Mouse (Mus musculus) lung, adult 2 months (tissue): ENCODE measurements at regions not wholly inside any gene's neighbourhood (a gene's known extent, or its start where the extent isn't known, plus 50 kb on each side); places are given as distances from the start of the nearest gene placed in this dataset.

Source experiments
- CTCF ChIP-seq: fragments of 200-500 bp; IDR thresholded peaks from 2 replicates; pipeline ENCODE4 v1.5.1; 2011; ENCODE audit warnings: mild to moderate bottlenecking, low read length, control low read depth; ENCODE audit not compliant: insufficient read depth
- POLR2A ChIP-seq: fragments of 200-500 bp; IDR thresholded peaks from 2 replicates; pipeline ENCODE4 v1.6.1; 2011; ENCODE audit warnings: low read depth, mild to moderate bottlenecking, control low read depth, low read length, borderline replicate concordance; ENCODE audit errors: extremely low read depth

GRCm38 (mm10) chr9:46738634-46739033 is 259.9 kb upstream of the Gm4791 start:
- TF ChIP-seq POLR2A (no peak), CTCF (no peak)
